Mouse (Mus musculus) left cerebral cortex, adult 18-20 months (tissue): ENCODE results near the gene Prr30. TPM values are rescaled to one million over a fixed set of nuclear protein-coding genes. Genes with fewer than 3 reads are reported as not detected.
"Not testable (repeated sequence)": the region's sequence is repeated elsewhere in the genome, so short reads cannot be mapped to it uniquely, and the experiment has no call there.

ENCODE experiments used
- DNase-seq, 2 experiments: peaks; one replicate each; pipeline ENCODE4 v3.0.0; 2021 to 2022; ENCODE audit warnings: low spot score in 2 of 2, mixed read lengths in 1 of 2
- long read RNA-seq, 2 experiments: library from polyadenylated mRNA; stranded (forward); transcript quantifications; one replicate each; pipeline ENCODE4 v2.0.0; 2021
- total RNA-seq, 2 experiments: library from RNA; stranded (reverse); gene quantifications; 2 replicates each; pipeline ENCODE4 v1.2.3; 2021

Prr30 gene
- total RNA-seq, result not detected
- long read RNA-seq, experiment 1, result 0 reads
- long read RNA-seq, experiment 2, result 0 reads

DNA sequence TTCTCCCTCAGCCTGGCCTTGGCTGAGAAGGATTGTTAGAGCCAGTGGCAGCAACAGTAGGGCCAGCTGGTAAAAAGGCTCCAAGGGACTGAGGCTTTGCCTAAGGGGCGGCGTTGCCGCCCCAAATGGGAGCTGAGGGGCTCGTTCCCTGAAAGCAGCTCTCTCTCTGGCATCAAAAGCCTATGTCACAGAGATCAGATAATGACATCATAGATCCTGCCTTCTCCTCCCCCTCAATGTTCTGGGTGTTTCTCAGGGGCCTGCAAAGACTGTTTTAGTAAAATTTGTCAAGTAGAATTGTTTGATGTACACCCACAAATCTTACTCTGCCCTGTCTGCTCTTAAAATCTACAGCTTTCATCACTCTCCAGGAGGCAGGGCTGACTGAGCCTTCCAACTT is at the start of gene Prr30:
TSS of gene Prr30 (minus strand) at position 101 of the 400 bp plus-strand sequence.
- no peak for DNase-seq

DNA sequence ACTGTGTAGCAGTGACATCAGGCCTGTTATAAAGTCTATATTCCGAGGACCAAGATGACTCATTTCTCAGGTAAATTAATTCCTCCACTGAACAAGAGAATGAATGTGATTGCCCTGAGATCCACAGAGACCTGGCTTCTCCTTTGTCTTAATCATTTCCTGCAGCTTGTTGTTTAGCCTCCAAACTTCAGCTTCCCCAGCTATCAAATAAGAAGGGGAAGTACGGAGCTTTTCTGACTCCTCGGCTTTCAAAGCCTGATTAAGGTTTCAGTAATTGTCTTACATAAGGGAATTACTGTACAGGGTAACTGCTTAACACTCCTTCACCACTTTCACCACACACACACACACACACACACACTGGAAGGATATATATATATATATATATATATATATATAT is 46.7 kb upstream of the Prr30 start:
- DNase-seq, result no peak

DNA sequence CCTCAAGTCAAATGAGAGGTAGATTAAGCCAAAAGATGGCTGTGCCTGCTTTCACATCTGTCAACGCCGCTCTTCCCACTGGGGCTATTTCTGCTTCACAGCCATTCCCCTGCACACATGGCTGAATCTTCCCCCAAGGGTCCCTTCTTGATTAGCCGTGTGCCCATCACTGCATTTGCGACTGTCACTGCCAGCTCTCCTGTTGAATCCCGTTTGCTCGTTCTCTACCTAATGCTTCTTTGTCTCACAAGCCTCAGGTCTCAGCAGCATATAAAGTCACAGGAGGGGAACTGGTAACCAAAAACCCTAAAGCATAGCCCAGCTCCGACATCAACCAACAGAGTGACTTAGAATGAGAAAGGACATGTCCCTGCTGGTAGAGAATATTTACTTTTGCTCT is 45.6 kb upstream of the Prr30 start:
- no peak for DNase-seq

DNA sequence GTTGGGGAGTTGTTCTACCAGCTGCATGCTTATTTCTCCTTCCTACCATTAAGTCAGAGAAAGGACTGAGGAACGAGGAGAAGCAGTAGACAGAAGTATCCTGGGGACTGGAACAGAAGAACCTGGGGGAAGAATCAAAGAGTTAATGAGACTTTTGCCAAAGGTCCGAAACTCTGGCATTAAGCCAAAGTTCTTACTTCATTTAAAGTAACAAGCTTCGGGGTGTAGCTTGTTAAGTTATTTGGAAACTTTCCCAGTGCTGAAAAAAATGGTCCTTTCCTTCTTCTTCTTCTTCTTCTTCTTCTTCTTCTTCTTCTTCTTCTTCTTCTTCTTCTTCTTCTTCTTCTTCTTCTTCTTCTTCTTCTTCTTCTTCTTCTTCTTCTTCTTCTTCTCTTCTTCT is 44.3 kb upstream of the Prr30 start:
- not testable (repeated sequence) for DNase-seq

DNA sequence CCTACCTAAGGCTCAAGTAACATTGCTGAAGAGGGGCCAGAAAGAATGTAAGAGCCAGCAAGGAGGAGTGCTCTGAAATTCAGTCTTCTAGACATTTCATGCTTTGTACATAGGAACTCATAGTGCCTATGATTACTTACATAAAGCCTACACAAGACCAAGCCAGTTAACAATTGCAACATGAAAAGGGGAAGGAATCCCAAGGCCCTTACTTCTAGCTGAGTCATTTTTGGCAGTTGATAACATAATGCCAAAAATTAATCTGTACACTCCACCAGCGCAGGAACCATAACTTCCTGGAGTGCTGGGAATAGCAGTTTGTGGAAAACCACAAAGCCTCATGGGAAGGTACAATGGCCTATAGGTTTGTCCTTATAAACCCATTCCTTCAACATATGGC is 37.8 kb upstream of the Prr30 start:
- DNase-seq, result no peak

DNA sequence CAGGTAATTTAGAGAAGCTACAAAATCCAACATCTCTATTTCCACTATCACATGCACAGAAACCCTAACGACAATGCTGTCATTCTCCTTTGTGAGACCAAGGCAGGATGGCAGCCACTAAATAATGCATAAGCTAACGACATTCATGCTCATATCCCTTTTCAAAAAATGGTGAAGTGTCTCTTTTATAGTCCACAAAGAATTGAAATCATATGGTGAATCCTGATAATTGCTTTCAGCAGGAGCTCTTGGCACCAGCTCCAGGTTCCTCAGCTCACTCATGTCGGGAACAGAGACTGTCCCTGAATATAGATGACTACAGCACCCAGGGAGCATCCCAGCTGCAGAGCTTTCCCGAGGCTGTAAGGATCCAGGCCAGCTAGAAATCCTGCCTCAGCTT is 28.9 kb upstream of the Prr30 start:
- DNase-seq, result no peak

DNA sequence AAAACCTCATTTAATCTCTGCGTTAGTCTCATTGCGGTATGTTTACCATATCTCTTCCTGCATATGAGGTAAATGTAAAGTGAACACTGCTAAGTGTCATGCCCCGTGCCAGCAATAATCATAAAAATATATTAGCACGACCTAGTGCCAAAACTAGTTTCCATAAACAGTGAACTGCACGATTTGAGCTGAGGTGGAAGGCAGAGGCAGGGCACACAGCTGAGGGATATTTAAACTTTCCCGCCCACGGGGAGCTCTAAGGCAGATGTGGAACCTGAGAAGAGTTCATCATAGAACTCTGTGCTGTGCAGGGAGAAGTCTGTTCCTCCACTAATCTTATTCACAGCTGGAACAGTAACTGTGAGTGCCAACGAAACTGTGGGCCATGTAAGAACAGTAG is 22.2 kb upstream of the Prr30 start:
- no peak for DNase-seq

DNA sequence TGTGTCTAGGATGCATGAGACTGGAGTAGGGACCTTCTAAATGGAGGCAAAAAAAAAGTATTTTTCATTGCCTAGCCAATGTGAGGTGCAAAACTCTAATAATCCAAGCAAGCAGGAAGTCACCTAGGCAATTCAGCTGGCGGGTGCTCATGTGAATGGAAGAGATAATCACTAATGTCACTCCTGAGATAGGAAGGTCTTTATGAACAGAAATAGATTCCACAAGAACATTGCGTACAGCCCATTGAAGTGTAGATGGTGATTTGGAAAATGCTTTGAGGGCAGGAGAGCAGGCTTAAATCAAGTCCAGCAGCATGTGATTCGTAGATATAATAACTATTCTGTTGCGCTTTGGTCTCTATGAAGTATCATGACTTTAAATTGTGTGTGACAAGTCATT is 27.9 kb downstream of the Prr30 start:
- DNase-seq, result no peak
